Mouse (Mus musculus) ES-E14 (cell line): Measurements from ENCODE around the gene Nob1.

Source experiments
- HCFC1 ChIP-seq: IDR thresholded peaks from 2 replicates; pipeline ENCODE4 v1.6.1; 2012; ENCODE audit warnings: low read length, inconsistent platforms, borderline replicate concordance; ENCODE audit not compliant: insufficient read depth
- MAFK ChIP-seq: IDR thresholded peaks from 2 replicates; pipeline ENCODE4 v1.6.1; 2014; ENCODE audit warnings: mild to moderate bottlenecking, low read depth, low read length, inconsistent platforms; ENCODE audit not compliant: insufficient read depth
- ZC3H11A ChIP-seq: IDR thresholded peaks from 2 replicates; pipeline ENCODE4 v1.6.1; 2012; ENCODE audit warnings: low read depth, mild to moderate bottlenecking, inconsistent platforms, low read length, borderline replicate concordance

GRCm38 (mm10) chr8:107380734-107381133 lies 44.1 kb downstream of the Nob1 start:
- no peak for TF ChIP-seq HCFC1
- no peak for TF ChIP-seq MAFK
- TF ChIP-seq ZC3H11A: no peak
